Mouse (Mus musculus): Measurements from ENCODE around the gene Ptgr1. TPM values are rescaled to one million over a fixed set of nuclear protein-coding genes. Genes with fewer than 3 reads are reported as not detected.

Ptgr1 gene
- polyA plus RNA-seq, 1 experiment from 2014 or later, result 19.7 TPM

DNA sequence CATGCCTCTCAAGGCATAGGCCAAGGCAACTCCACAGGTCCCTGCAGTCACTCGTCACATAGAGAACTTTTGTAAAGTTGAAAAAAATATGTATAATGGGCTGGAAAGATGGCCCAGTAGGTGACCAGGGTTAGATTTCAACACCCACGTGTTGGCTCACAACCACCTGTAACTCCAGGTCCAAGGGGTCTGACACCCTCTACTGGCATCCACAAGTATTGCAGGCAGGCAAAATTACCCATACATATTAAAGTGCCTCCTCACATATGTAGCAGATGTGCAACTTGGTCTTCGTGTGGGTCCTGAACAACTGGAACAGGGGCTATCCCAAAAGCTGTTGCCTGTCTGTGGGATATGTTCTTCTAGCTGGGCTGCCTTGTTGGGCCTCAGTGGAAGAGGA lies 59.3 kb downstream of the Ptgr1 start:
- Histone ChIP-seq H3K79me2 (ENCODE audit: inconsistent target) (no peaks in the 10 kb centered on the region), H3K4me3 (ENCODE audit: inconsistent target) (no peak overlapping the region), H3K27ac (no peak overlapping the region), H3K36me3 (ENCODE audit: inconsistent target) (no peaks in the 10 kb centered on the region)
- 77% methylated on average over 3 of the region's 3 CpGs for WGBS (ENCODE audit: missing documents)

DNA sequence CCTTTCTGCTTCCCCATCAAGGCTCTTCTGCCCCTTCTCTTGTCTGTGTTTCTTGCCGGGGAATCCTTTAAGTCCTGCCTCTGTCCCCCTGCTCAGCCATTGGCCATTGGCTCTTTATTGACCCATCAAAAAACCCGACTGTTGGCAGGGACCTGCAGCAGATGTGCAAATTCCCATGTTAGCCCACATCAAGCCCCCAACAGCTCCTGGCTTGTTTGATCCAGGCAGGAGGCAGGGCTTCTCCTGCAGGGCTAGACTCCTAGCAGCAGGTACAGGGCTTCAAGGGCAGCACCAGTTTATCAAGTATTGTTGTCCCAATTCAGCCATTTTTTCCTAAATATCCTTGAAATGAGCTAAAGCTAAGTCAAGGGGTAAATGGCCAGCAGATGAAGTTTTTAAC lies 60.8 kb downstream of the Ptgr1 start:
- H3K4me3 ChIP-seq (ENCODE audit: inconsistent target), result no peak overlapping the region
- 70% methylated on average over 2 of the region's 2 CpGs for WGBS (ENCODE audit: missing documents)
- no peaks in the 10 kb centered on the region for H3K79me2 ChIP-seq (ENCODE audit: inconsistent target)
- no peaks in the 10 kb centered on the region for H3K36me3 ChIP-seq (ENCODE audit: inconsistent target)
- no peak overlapping the region for H3K27ac ChIP-seq

DNA sequence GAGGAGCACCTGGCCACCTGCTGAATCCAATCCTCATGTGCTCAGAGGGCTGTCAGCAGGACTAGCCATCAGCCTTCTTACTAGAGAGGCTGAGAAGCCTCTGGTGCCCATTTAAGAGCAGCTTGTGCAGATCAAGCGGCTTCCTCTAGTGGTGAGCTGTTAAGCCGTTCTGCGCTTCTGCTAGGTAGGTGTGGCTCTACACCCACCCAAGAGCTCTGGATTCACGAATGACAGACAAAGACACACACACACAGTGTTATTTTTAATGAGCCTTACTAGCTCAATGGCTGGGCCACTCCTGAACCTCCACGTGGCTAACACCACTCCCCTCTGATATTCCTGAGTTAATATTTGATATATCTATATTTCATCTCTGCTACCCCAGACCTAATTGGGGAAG lies 61.3 kb downstream of the Ptgr1 start:
- Histone ChIP-seq H3K79me2 (ENCODE audit: inconsistent target) (no peaks in the 10 kb centered on the region), H3K27ac (no peak overlapping the region), H3K4me3 (ENCODE audit: inconsistent target) (no peak overlapping the region), H3K36me3 (ENCODE audit: inconsistent target) (no peaks in the 10 kb centered on the region)
- 69% methylated on average over 4 of the region's 5 CpGs for WGBS (ENCODE audit: missing documents)

DNA sequence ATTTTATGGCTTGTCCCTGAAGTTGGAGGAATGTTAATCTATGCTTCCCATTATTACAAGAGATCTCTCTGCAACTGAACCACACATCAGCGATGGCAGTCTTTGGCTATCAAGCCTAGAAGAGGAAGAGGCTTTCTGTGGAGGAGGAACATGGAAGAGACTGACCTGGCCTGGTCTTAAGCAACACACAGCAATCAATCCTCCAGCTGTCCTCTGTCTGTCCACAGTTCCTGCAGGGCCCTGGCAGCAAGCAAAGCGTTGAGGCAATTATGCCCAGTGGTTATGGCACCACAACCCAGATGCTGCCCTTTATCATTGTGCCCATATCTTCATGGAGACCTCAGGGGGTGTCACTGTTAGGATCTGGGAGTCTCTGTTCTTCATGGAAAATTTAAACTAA lies 63.0 kb downstream of the Ptgr1 start:
- H3K27ac ChIP-seq, result no peak overlapping the region
- no peaks in the 10 kb centered on the region for H3K79me2 ChIP-seq (ENCODE audit: inconsistent target)
- WGBS (ENCODE audit: missing documents), result 58% methylated on average over 2 of the region's 2 CpGs
- H3K4me3 ChIP-seq (ENCODE audit: inconsistent target), result no peak overlapping the region
- no peaks in the 10 kb centered on the region for H3K36me3 ChIP-seq (ENCODE audit: inconsistent target)

Other genes starting within 250 kb of the Ptgr1 start
- not detected in 3 replicates for gene Olfr267, start 199.4 kb downstream of the Ptgr1 start, polyA plus RNA-seq (2018)
- 24.1 to 39.2 TPM (median 33.8 TPM) in 3 replicates for gene Ecpas, start 74.4 kb downstream of the Ptgr1 start, polyA plus RNA-seq (2018)
- gene Zkscan16, start 43.5 kb downstream of the Ptgr1 start, polyA plus RNA-seq (2018), result not detected in 3 replicates
- gene Dnajc25, start 7.9 kb upstream of the Ptgr1 start, polyA plus RNA-seq (2018), result 5.8 to 11.2 TPM (median 9.9 TPM) in 3 replicates
- not detected in 3 replicates for gene Gm20503, start 16.1 kb upstream of the Ptgr1 start, polyA plus RNA-seq (2018)
- gene Gng10, start 48.0 kb upstream of the Ptgr1 start, polyA plus RNA-seq (2018), result 30.9 to 65.1 TPM (median 52.8 TPM) in 3 replicates
- not detected in 3 replicates for gene AI481877, start 151.9 kb upstream of the Ptgr1 start, polyA plus RNA-seq (2018)
- 15.3 to 16.7 TPM (median 16.4 TPM) in 3 replicates for gene Ugcg, start 202.1 kb upstream of the Ptgr1 start, polyA plus RNA-seq (2018)

All from macrophage (primary cell).